Comparison of ENCODE assay signal across 9 mouse cellular contexts in the genomic region with DNA sequence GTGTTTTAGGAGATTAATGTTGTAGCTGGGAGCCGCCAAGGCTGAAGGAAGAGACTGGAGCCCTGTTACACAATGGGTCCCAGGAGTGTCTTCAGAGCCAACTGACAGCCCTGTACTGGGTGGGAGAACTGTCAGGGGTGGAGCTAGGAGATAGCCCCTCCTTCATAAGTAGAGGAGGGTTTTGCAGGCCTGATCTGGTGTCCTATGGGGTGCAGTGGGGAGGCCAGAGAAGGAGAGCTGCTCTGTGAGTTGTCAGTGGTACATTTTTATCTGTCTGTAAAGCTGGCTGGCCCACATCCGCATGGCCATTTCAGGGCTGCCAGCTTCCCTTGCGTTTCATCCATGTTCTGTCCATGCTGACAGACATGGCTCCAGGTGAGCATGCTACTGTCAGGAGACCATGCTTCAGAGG. TPM values are rescaled to one million over a fixed set of nuclear protein-coding genes. Genes with fewer than 3 reads are reported as not detected.
DNase-seq lines count a peak whose midpoint lies in the region; ATAC-seq and TF ChIP-seq lines count a peak whose summit lies in the region.
"Had no signal": no experiment of that assay in that cellular context is flagged by ENCODE, and none has a peak within 500 bp of the region (broad histone marks: within the 10 kb centered on the region; RNA-seq: fewer than 3 reads in every experiment).

No protein-coding gene starts in this region.

- WGBS in hindbrain, embryonic 10.5 days = 80% methylated on average over 3 of the region's 3 CpGs
- WGBS in hindbrain, embryonic 16.5 days = 56% methylated on average over 3 of the region's 3 CpGs
- 75% methylated on average over 3 of the region's 3 CpGs for WGBS in embryonic facial prominence, embryonic 10.5 days
- 72% methylated on average over 3 of the region's 3 CpGs for WGBS in hindbrain, postnatal 0 days
- 80% methylated on average over 3 of the region's 3 CpGs for WGBS in midbrain, embryonic 12.5 days

- ATAC-seq in hindbrain, embryonic 16.5 days = no peak
- no peak; the same call in 1 of the 2 replicates for ATAC-seq in hindbrain, postnatal 0 days
- ATAC-seq in midbrain, embryonic 12.5 days (ENCODE audit: low FRiP score, low read depth) = no peak
- ATAC-seq: Patski had no signal

- H3K27me3 ChIP-seq in hindbrain, embryonic 10.5 days (ENCODE audit: insufficient read depth, poor library complexity, severe bottlenecking) = no peaks in the 10 kb centered on the region
- no peaks in the 10 kb centered on the region for H3K27me3 ChIP-seq in hindbrain, embryonic 16.5 days (replicated peaks; ENCODE audit: control insufficient read depth, insufficient read depth, low read length)
- no peaks in the 10 kb centered on the region for H3K27me3 ChIP-seq in embryonic facial prominence, embryonic 10.5 days (replicated peaks; ENCODE audit: low read depth, poor library complexity, severe bottlenecking)
- no peaks in the 10 kb centered on the region for H3K27me3 ChIP-seq in hindbrain, postnatal 0 days (ENCODE audit: insufficient read depth, low read length)
- H3K27me3 ChIP-seq in midbrain, embryonic 12.5 days = no peaks in the 10 kb centered on the region
- H3K27me3 ChIP-seq: Patski had no signal

- no peak for DNase-seq in hindbrain, embryonic 10.5 days (ENCODE audit: low spot score)
- DNase-seq in embryonic facial prominence, embryonic 10.5 days (ENCODE audit: low spot score) = no peak
- peak; percentile 46 for DNase-seq in hindbrain, postnatal 0 days (ENCODE audit: low spot score)
- DNase-seq in thymus, postnatal 0 days (ENCODE audit: low spot score) = no peak
- no peak for DNase-seq in thymus, postnatal 10 days (ENCODE audit: low spot score in 2 of 2)
- DNase-seq in c-Kit-positive CD71-positive TER-119-positive erythroid progenitor cells, embryonic 14.5 days (ENCODE audit: low spot score) = no peak

- peaks cover 100% of the 10 kb centered on the region for H3K4me1 ChIP-seq in hindbrain, embryonic 10.5 days (replicated peaks)
- H3K4me1 ChIP-seq in hindbrain, embryonic 16.5 days (ENCODE audit: control insufficient read depth, insufficient read depth, low read depth, low read length) = peaks cover 89% of the 10 kb centered on the region
- H3K4me1 ChIP-seq in embryonic facial prominence, embryonic 10.5 days = peaks cover 99% of the 10 kb centered on the region
- peaks cover 65% of the 10 kb centered on the region for H3K4me1 ChIP-seq in hindbrain, postnatal 0 days (ENCODE audit: insufficient read depth, low read length)
- H3K4me1 ChIP-seq in midbrain, embryonic 12.5 days = peaks cover 98% of the 10 kb centered on the region

- no peak overlapping the region for H3K9ac ChIP-seq in hindbrain, embryonic 16.5 days (ENCODE audit: low read depth, low read length)
- H3K9ac ChIP-seq in hindbrain, postnatal 0 days (replicated peaks; ENCODE audit: low read length) = no peak overlapping the region
- no peak overlapping the region for H3K9ac ChIP-seq in midbrain, embryonic 12.5 days (replicated peaks)

- H3K4me3 ChIP-seq in hindbrain, embryonic 10.5 days = no peak overlapping the region
- H3K4me3 ChIP-seq in hindbrain, embryonic 16.5 days (ENCODE audit: low read length) = no peak overlapping the region
- no peak overlapping the region for H3K4me3 ChIP-seq in embryonic facial prominence, embryonic 10.5 days
- no peak overlapping the region for H3K4me3 ChIP-seq in hindbrain, postnatal 0 days (ENCODE audit: low read length)
- H3K4me3 ChIP-seq in midbrain, embryonic 12.5 days = no peak overlapping the region

- peak overlapping the region; percentile 35; the same call in 1 of the 2 replicates for H3K27ac ChIP-seq in hindbrain, embryonic 10.5 days
- H3K27ac ChIP-seq in hindbrain, embryonic 16.5 days (ENCODE audit: low read depth, low read length) = no peak overlapping the region
- 0 out of 2 replicates have a peak overlapping the region, but pooled peaks have one; percentile 3 for H3K27ac ChIP-seq in embryonic facial prominence, embryonic 10.5 days (replicated peaks)
- H3K27ac ChIP-seq in hindbrain, postnatal 0 days = no peak overlapping the region; the same call in 1 of the 2 replicates
- peak overlapping the region; percentile 7 for H3K27ac ChIP-seq in midbrain, embryonic 12.5 days (replicated peaks)

- no peak for TF ChIP-seq CTCF in hindbrain, postnatal 0 days (IDR thresholded peaks at IDR 0.05; ENCODE audit: low read depth)

- H3K36me3 ChIP-seq in hindbrain, embryonic 10.5 days = peaks cover 34% of the 10 kb centered on the region; the same call in 1 of the 2 replicates
- no peaks in the 10 kb centered on the region for H3K36me3 ChIP-seq in hindbrain, embryonic 16.5 days (ENCODE audit: control insufficient read depth, insufficient read depth, low read length)
- H3K36me3 ChIP-seq in embryonic facial prominence, embryonic 10.5 days (replicated peaks) = peaks cover 32% of the 10 kb centered on the region
- H3K36me3 ChIP-seq in hindbrain, postnatal 0 days (ENCODE audit: insufficient read depth, low read length) = no peaks in the 10 kb centered on the region
- 0 out of 2 replicates have a peak, but pooled peaks cover 3% of the 10 kb centered on the region for H3K36me3 ChIP-seq in midbrain, embryonic 12.5 days

- no peak overlapping the region for H3K4me2 ChIP-seq in hindbrain, embryonic 16.5 days (ENCODE audit: low read length)
- H3K4me2 ChIP-seq in hindbrain, postnatal 0 days (ENCODE audit: low read depth, low read length) = no peak overlapping the region
- no peak overlapping the region for H3K4me2 ChIP-seq in midbrain, embryonic 12.5 days (replicated peaks)

- no peaks in the 10 kb centered on the region for H3K9me3 ChIP-seq in hindbrain, embryonic 10.5 days
- H3K9me3 ChIP-seq in hindbrain, embryonic 16.5 days (ENCODE audit: control insufficient read depth, low read length) = no peaks in the 10 kb centered on the region
- no peaks in the 10 kb centered on the region for H3K9me3 ChIP-seq in embryonic facial prominence, embryonic 10.5 days
- no peaks in the 10 kb centered on the region for H3K9me3 ChIP-seq in hindbrain, postnatal 0 days (ENCODE audit: low read length)
- H3K9me3 ChIP-seq in midbrain, embryonic 12.5 days = no peaks in the 10 kb centered on the region

RNA-seq across cellular contexts. Expression of gene Zmiz1, which starts 20.9 kb away (rescaled TPM):
- polyA plus RNA-seq in hindbrain, embryonic 10.5 days (2016; fragmentation: Nextera tagmentation; extraction: Ambion mirVana) = 44.4 and 60.1 TPM in 2 replicates
- 50.4 and 55.0 TPM in 2 replicates for polyA plus RNA-seq in hindbrain, embryonic 16.5 days (2015; fragmentation: Nextera tagmentation; extraction: Ambion mirVana)
- polyA plus RNA-seq in embryonic facial prominence, embryonic 10.5 days (2016; fragmentation: Nextera tagmentation; extraction: Ambion mirVana) = 42.8 and 45.6 TPM in 2 replicates
- total RNA-seq in hindbrain, postnatal 0 days (2014; rRNA removed) = 129 and 135 TPM in 2 replicates
- polyA plus RNA-seq in hindbrain, postnatal 0 days (2015; fragmentation: Nextera tagmentation; extraction: Ambion mirVana) = 41.9 and 50.6 TPM in 2 replicates
- polyA plus RNA-seq in midbrain, embryonic 12.5 days (2016; fragmentation: Nextera tagmentation; extraction: Ambion mirVana) = 79.4 and 82.5 TPM in 2 replicates
- 19.9 and 26.4 TPM in 2 replicates for polyA plus RNA-seq in thymus, postnatal 0 days (2015; fragmentation: Nextera tagmentation; extraction: Ambion mirVana)

Comparison
In these comparisons a context has a peak if more than half of its experiments do, and no peak if none do; other contexts are left out.
1. H3K27ac ChIP-seq: peak in hindbrain, embryonic 10.5 days (single experiment), embryonic facial prominence, embryonic 10.5 days (single experiment) and midbrain, embryonic 12.5 days (single experiment); none in hindbrain, embryonic 16.5 days (single experiment) and hindbrain, postnatal 0 days (single experiment).